In the genomic region with DNA sequence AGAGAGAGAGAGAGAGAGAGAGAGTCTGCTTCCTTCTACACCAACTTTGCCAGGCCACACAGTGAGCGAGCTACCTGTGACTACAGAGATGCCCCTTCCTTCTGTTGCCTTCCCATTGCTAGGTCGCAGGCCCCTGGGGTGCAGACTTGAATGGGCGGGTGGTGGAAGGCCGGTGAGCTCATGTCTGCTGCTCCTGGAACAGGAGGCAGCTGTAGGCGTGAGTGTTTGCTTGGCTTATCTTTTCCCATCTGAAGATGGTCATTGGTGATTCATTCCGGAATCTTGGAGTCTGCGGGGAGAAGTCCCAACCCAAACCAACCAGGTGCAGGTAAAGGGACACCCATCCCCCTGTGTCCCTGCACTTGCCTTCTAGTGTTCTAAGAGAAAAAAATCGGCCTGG, we compare ENCODE assay signal across 25 mouse cellular contexts.
"Had no signal": no experiment of that assay in that cellular context is flagged by ENCODE, and none has a peak within 500 bp of the region (broad histone marks: within the 10 kb centered on the region; RNA-seq: fewer than 3 reads in every experiment).

No protein-coding gene starts in this region.

- H3K4me1 ChIP-seq: hindbrain, embryonic 12.5 days; hindbrain, embryonic 15.5 days; limb, embryonic 12.5 days had no signal

- H3K4me3 ChIP-seq: gastrocnemius, adult 2 months; heart, embryonic 10.5 days; heart, embryonic 12.5 days; hindbrain, embryonic 10.5 days; hindbrain, embryonic 12.5 days; hindbrain, embryonic 15.5 days; kidney, embryonic 15.5 days; limb, embryonic 10.5 days; limb, embryonic 12.5 days had no signal

- H3K36me3 ChIP-seq: heart, embryonic 10.5 days; heart, embryonic 12.5 days; hindbrain, embryonic 10.5 days; hindbrain, embryonic 12.5 days; hindbrain, embryonic 15.5 days; kidney, embryonic 15.5 days; limb, embryonic 10.5 days; limb, embryonic 12.5 days had no signal

- DNase-seq: gastrocnemius, adult 2 months; gastrocnemius, postnatal 10 days; gastrocnemius, postnatal 25 days; heart, adult 18-20 months; heart, postnatal 10 days; heart, postnatal 4 days; kidney, adult 11 months; kidney, adult 2 months; kidney, adult 9 months; kidney, postnatal 14 days; kidney, postnatal 36 days; layer of hippocampus, adult 9-11 months; layer of hippocampus, postnatal 36 days; liver had no signal

- ATAC-seq: hindbrain, postnatal 0 days had no signal

- H3K27ac ChIP-seq: gastrocnemius, adult 2 months; heart, embryonic 10.5 days; hindbrain, embryonic 10.5 days; hindbrain, embryonic 12.5 days; hindbrain, embryonic 15.5 days; hindbrain, postnatal 0 days; kidney, embryonic 15.5 days; kidney, postnatal 0 days; limb, embryonic 10.5 days; limb, embryonic 12.5 days had no signal

- H3K27me3 ChIP-seq: heart, embryonic 12.5 days; hindbrain, embryonic 12.5 days; hindbrain, embryonic 15.5 days; kidney, embryonic 15.5 days; limb, embryonic 12.5 days had no signal

- H3K9ac ChIP-seq: heart, embryonic 12.5 days; hindbrain, embryonic 12.5 days; hindbrain, embryonic 15.5 days; kidney, embryonic 15.5 days; limb, embryonic 12.5 days had no signal

- H3K4me2 ChIP-seq: heart, embryonic 12.5 days; hindbrain, embryonic 12.5 days; hindbrain, embryonic 15.5 days; kidney, embryonic 15.5 days; limb, embryonic 12.5 days; liver, embryonic 11.5 days had no signal

- H3K9me3 ChIP-seq: heart, embryonic 10.5 days; heart, embryonic 12.5 days; hindbrain, embryonic 10.5 days; hindbrain, embryonic 12.5 days; hindbrain, embryonic 15.5 days; kidney, embryonic 15.5 days; limb, embryonic 10.5 days; limb, embryonic 12.5 days had no signal
